Mouse (Mus musculus): ENCODE measurements around the gene Gm15517.
A peak's percentile ranks its signal among the peaks of the same experiment; 100 is the strongest.

The Gm15517 gene

DNA sequence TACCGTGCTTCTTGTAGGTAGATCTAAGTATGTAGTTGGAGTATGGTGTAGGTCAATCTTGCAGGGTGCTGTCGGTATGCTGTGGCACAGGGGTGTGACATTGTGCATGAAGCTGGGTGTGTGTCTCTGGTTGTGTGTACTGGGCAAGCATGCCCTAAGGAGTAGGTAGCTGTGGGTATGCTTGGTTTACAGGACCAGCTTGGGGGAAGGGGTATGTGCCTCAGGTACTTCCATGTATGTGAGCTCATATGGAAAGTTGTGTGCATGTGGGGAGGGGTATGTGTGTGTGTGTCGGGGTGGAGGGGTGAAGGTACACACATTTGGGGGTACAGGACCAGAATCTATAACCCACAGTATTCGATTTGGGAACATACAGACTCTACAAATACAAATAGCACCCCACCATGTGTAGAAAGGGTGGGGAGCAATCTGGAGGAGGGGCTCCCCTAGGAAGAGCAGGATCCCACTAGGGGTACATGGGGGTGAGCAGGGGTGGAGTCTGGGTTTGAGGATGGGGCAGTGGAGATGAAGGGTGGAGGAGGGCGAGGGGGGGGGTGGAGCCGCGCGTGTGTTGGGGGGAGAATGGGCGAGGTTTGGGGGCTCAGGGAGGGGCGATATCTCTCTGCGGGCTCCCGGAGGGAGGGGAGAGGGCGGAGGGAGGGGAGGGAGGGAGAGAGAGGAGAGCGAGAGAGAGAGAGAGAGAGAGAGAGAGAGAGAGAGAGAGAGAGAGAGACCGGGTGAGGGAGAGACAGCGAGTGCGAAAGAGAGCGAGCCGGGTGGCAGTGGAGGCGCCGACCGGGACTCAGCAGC, 48.4 kb downstream of the Gm15517 start, which contains the start of gene Shank1:
Shank1 (plus strand) TSS at position 779 of the 810 bp plus-strand sequence.
- no peak for DNase-seq (ENCODE audit: low read depth, low spot score)

DNA sequence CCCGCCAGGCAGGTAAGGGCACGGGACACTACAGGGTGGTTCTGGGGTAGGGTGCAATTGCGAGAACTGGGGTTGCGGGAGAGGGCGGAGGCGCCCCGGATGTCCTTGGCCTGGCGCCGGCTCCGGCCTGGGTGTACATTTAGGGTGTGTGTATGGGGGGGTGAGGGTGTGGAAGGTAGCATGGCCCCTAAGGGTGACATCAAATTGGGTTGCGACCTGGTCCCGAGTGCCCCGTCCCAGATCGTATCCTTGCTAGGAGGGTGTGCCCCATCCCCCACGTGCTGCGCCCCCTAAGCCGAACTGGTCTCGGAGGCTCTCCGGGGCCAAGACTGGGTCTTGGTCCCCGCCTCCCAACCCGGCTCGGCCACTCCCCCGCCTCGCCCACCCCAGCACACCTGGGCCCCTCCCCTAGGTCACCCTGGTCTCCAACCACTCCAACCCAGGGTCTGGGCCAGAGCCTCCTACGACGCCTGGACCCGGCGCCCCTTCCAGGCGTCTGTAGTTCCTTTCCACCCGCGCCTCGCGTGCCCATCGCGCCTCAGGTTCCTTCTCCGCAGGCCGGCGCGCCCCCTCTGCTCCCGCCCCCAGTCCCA, 49.1 kb downstream of the Gm15517 start:
- no peak for DNase-seq (ENCODE audit: low read depth, low spot score)

DNA sequence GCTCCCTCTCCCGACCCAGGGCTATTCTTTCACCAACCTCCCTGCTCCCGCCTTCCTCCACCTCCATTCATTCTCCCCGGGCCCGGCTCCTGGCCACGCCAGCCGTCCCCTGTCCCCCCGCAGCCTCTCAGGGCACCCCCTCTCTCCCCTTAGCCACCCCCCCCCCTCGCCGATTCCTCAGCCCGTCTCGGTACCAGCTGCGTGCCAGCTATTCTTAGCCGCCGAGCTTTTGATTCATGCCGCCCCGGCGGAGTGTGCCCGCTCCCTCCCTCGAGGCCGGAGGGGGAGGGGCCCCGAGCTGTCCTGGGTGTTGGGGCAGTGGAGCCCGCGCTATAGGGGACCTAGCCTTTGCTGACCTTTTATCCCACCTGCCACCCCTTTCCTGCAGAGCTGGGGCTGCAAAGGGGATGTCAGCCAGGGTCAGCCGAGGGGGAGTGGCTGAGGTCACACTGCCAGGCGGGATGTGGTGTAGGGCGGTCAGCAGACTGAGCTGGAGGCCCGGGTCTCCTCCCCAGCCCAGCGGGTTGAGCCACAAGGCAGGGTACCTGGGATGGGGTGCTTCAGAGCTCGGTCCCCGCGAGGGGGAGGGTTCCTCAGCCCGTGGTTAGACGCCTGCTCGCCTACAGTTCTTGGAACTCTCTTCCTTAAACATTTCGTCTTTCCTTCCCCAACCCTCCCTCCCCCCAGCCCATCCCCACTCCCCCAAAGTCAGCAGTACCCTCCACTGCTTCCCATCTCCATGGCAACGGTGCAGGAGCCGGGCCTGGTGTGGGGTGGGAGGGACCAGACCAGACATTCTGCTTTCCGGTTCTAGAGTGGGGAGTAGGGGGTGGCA, 49.8 kb downstream of the Gm15517 start:
- peak; percentile 66 for DNase-seq (ENCODE audit: low read depth, low spot score)

Data from telencephalon, adult 2 months (tissue).